ENCODE assay signal across 27 mouse cellular contexts in the genomic region with DNA sequence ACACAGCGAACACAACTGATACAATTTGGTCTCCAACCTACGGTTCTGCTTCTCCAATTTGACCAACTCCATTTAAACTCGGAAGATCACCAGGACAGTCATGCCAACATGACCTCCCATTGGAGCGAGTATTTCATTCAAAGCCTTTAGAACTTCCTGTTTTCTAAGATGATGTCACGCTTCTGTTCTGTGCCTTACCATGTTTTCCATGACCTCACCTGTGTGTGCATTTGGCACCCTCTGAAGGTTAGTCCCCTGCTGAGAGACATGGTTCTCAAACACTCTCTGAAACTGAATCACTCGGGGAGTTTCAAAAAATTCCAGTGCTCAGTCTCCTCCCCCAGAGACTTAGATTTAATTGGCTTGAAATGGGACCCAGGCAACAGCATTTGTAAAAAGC. TPM values are rescaled to one million over a fixed set of nuclear protein-coding genes. Genes with fewer than 3 reads are reported as not detected.
A peak's percentile ranks its signal among the peaks of the same experiment; 100 is the strongest.
DNase-seq lines count a peak whose midpoint lies in the region; ATAC-seq and TF ChIP-seq lines count a peak whose summit lies in the region.
"Had no signal": no experiment of that assay in that cellular context is flagged by ENCODE, and none has a peak within 500 bp of the region (broad histone marks: within the 10 kb centered on the region; RNA-seq: fewer than 3 reads in every experiment).

No protein-coding gene starts in this region.

- WGBS in liver, postnatal 0 days (ENCODE audit: insufficient replicate concordance): 69% methylated on average over 6 of the region's 6 CpGs

- TF ChIP-seq CTCF in liver, postnatal 0 days (IDR thresholded peaks at IDR 0.05; ENCODE audit: low read depth): no peak

- no peak for TF ChIP-seq EP300 in liver, postnatal 0 days (IDR thresholded peaks at IDR 0.05; ENCODE audit: low read depth)

- H3K27me3 ChIP-seq in liver, postnatal 0 days (ENCODE audit: insufficient read depth, low read length): no peaks in the 10 kb centered on the region
- H3K27me3 ChIP-seq: embryonic facial prominence, embryonic 15.5 days; intestine, embryonic 15.5 days had no signal

- no peak overlapping the region for H3K4me3 ChIP-seq in liver, postnatal 0 days (ENCODE audit: low read depth, low read length)
- H3K4me3 ChIP-seq: embryonic facial prominence, embryonic 15.5 days; erythroblast, embryonic 14.5 days; forebrain, embryonic 10.5 days; gastrocnemius, adult 2 months; intestine, embryonic 15.5 days had no signal

- no peaks in the 10 kb centered on the region for H3K9me3 ChIP-seq in liver, postnatal 0 days (ENCODE audit: low read length)
- H3K9me3 ChIP-seq: embryonic facial prominence, embryonic 15.5 days; forebrain, embryonic 10.5 days; G1E; intestine, embryonic 15.5 days had no signal

- no peak overlapping the region for H3K9ac ChIP-seq in liver, postnatal 0 days (replicated peaks)
- H3K9ac ChIP-seq: embryonic facial prominence, embryonic 15.5 days; hindbrain, embryonic 14.5 days; intestine, embryonic 15.5 days had no signal

- H3K4me2 ChIP-seq in liver, postnatal 0 days (ENCODE audit: low read depth, low read length): no peak overlapping the region
- H3K4me2 ChIP-seq: embryonic facial prominence, embryonic 15.5 days; hindbrain, embryonic 14.5 days; intestine, embryonic 15.5 days had no signal

- DNase-seq in B cell, adult 2 months: peak; percentile 26 to 36
- peak; percentile 21 for DNase-seq in naive thymus-derived CD4-positive, alpha-beta T cell, adult 2 months (ENCODE audit: low read depth)
- no peak for DNase-seq in ovary, postnatal 10 days (ENCODE audit: low spot score)
- no peak for DNase-seq in lung, postnatal 36 days
- no peak for DNase-seq in lung, adult 18-20 months
- DNase-seq in liver, postnatal 0 days: no peak
- DNase-seq: adrenal gland, adult 2 months; adrenal gland, postnatal 25 days; cerebellum, adult 18-20 months; cerebellum, adult 9-11 months; cerebellum, postnatal 36 days; embryo, embryonic 11 days; gastrocnemius, adult 2 months; gastrocnemius, postnatal 25 days; heart, adult 11 months; heart, postnatal 14 days had no signal

- no peaks in the 10 kb centered on the region for H3K36me3 ChIP-seq in liver, postnatal 0 days (replicated peaks; ENCODE audit: insufficient read depth, low read length)
- H3K36me3 ChIP-seq: embryonic facial prominence, embryonic 15.5 days; forebrain, embryonic 10.5 days; G1E; intestine, embryonic 15.5 days had no signal

- H3K4me1 ChIP-seq in liver, postnatal 0 days (ENCODE audit: insufficient read depth): no peaks in the 10 kb centered on the region
- H3K4me1 ChIP-seq: embryonic facial prominence, embryonic 15.5 days; forebrain, embryonic 10.5 days; intestine, embryonic 15.5 days had no signal

- ATAC-seq in CD4-positive, CD25-positive, alpha-beta regulatory T cell, adult 4 months: peak; percentile 37
- 0 out of 2 replicates have a peak, but pooled peaks have one; percentile 18 for ATAC-seq in common myeloid progenitor, adult 5-6 weeks (replicated peaks; ENCODE audit: low read depth, poor library complexity, severe bottlenecking)
- no peak for ATAC-seq in liver, postnatal 0 days
- ATAC-seq: activated CD4-positive, CD25-positive, alpha-beta regulatory T cell, adult 4 months; forebrain, embryonic 14.5 days; intestine, embryonic 15.5 days had no signal

- no peak overlapping the region for H3K27ac ChIP-seq in liver, postnatal 0 days (ENCODE audit: low read depth)
- H3K27ac ChIP-seq: embryonic facial prominence, embryonic 15.5 days; forebrain, embryonic 10.5 days; gastrocnemius, adult 2 months; hindbrain, embryonic 14.5 days; intestine, embryonic 15.5 days had no signal

RNA-seq across cellular contexts. Expression of gene Strbp, which starts 12.6 kb away (rescaled TPM):
- 1 to 10 TPM; 7.6 to 8.3 TPM for polyA plus RNA-seq in CD4-positive, CD25-positive, alpha-beta regulatory T cell, adult 4 months (2017; shearing (Covaris generic))
- 77.1 and 78.9 TPM in 2 replicates for total RNA-seq in common myeloid progenitor, adult 5-6 weeks (2017)
- polyA plus RNA-seq in liver, postnatal 0 days (2015; fragmentation: Nextera tagmentation; extraction: Ambion mirVana): 14.6 and 15.7 TPM in 2 replicates

RNA-seq across cellular contexts. Expression of gene Crb2, which starts 59.8 kb away (rescaled TPM):
- polyA plus RNA-seq in CD4-positive, CD25-positive, alpha-beta regulatory T cell, adult 4 months (2017; shearing (Covaris generic)): under 1 TPM in 1 of 2 experiments, not detected in 1; 0.28 TPM
- total RNA-seq in common myeloid progenitor, adult 5-6 weeks (2017): not detected in 2 replicates
- 0.16 and 0.19 TPM in 2 replicates for polyA plus RNA-seq in liver, postnatal 0 days (2015; fragmentation: Nextera tagmentation; extraction: Ambion mirVana)
- total RNA-seq: gastrocnemius, adult 2 months; gastrocnemius, postnatal 25 days; hematopoietic stem cell, adult 5-6 weeks had no signal
- polyA plus RNA-seq: erythroblast, embryonic 14.5 days; G1E had no signal

Comparison
In these comparisons a context has a peak if more than half of its experiments do, and no peak if none do; other contexts are left out.
1. DNase-seq: peak in B cell, adult 2 months (2 of 2) and naive thymus-derived CD4-positive, alpha-beta T cell, adult 2 months (single experiment); none in ovary, postnatal 10 days (single experiment), lung, postnatal 36 days (single experiment), lung, adult 18-20 months (0 of 2) and liver, postnatal 0 days (single experiment).